Mouse (Mus musculus) erythroblast, embryonic 14.5 days (primary cell): ENCODE data around the gene Fam199x.

Source experiments
- GATA1 ChIP-seq: IDR thresholded peaks from 2 replicates; pipeline ENCODE4 v1.6.1; 2012; ENCODE audit warnings: low read length, inconsistent platforms, mixed read lengths
- TAL1 ChIP-seq: IDR thresholded peaks from 3 replicates; pipeline ENCODE4 v1.6.1; 2012; ENCODE audit warnings: low read length, inconsistent platforms, mixed read lengths

- no peak for TF ChIP-seq TAL1
- TF ChIP-seq GATA1, result no peak
Observed at GRCm38 (mm10) chrX:137034322-137034721, 15.1 kb upstream of the Fam199x start.
